Mouse (Mus musculus): Measurements from ENCODE around the gene Tiam1.

GRCm38 (mm10) chr16:89938277-89938676 is 205.3 kb downstream of the Tiam1 start:
- TF ChIP-seq POLR2A (IDR thresholded peaks at IDR 0.05; ENCODE audit: borderline replicate concordance, extremely low read depth, insufficient read depth, insufficient read length, poor library complexity, severe bottlenecking) (no peak), CTCF (IDR thresholded peaks at IDR 0.05; ENCODE audit: borderline replicate concordance, extremely low read depth, insufficient read depth, insufficient read length) (no peak)

Data from brain, embryonic 14.5 days (tissue).